Mouse (Mus musculus): Measurements from ENCODE around the gene Mymx. TPM values are rescaled to one million over a fixed set of nuclear protein-coding genes. Genes with fewer than 3 reads are reported as not detected.

Mymx gene
- polyA plus RNA-seq, 1 experiment from 2014 or later: 7.4 TPM

DNA sequence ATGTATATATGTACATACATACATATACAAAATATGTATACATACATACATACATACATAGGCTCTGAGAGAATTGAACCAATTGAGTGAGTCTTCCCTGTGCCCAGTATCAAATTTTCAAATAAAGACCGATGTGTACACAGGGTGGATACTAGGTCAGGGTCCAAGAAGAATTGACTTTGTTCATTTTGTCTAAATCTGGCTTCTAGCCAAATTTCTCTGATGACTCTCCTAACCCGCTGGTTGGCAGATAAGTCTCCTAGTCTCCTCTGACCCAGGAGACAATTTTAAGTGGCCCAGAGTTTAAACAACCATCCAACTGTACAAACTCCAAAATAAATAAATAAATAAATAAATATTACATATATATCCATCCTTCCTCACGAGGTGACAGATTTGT lies 3.0 kb downstream of the Mymx start:
- no peaks in the 10 kb centered on the region for H3K36me3 ChIP-seq (ENCODE audit: insufficient read depth, low read length)
- H3K4me2 ChIP-seq (replicated peaks; ENCODE audit: low read depth, low read length): peak overlapping the region; percentile 80
- peaks cover 9% of the 10 kb centered on the region; the same call in 1 of the 2 replicates for H3K27me3 ChIP-seq (ENCODE audit: insufficient read depth, low read length)
- ATAC-seq (ENCODE audit: low FRiP score, low TSS enrichment): no peak
- no peak overlapping the region; the same call in 1 of the 2 replicates for H3K27ac ChIP-seq (ENCODE audit: low read length)
- WGBS: 43% methylated on average over 3 of the region's 3 CpGs
- H3K9me3 ChIP-seq (ENCODE audit: low read length): no peaks in the 10 kb centered on the region
- H3K4me3 ChIP-seq (ENCODE audit: low read length): peak overlapping the region; percentile 44
- peaks cover 61% of the 10 kb centered on the region for H3K4me1 ChIP-seq (ENCODE audit: insufficient read depth, low read length)
- no peak overlapping the region; the same call in 1 of the 2 replicates for H3K9ac ChIP-seq (replicated peaks; ENCODE audit: low read length)

DNA sequence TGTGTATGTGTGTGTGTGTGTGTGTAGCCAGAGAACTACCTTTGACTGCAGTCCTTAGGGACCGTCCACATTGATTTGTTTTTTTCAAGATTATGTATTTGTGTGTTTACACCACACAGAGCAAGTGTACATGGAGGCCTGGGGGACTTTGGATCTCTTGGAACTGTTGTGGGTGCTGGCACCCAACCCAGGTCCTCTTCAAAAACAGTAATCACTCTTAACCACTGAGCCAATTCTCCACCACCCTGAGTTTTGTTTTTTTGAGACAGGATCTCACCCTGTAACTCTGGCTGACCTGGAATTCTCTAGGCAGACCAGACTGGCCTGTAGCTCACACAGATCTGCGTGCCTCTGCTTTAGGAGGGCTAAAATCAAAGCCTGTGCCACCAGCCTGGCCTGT lies 3.5 kb downstream of the Mymx start:
- Histone ChIP-seq H3K4me2 (replicated peaks; ENCODE audit: low read depth, low read length) (no peak overlapping the region), H3K36me3 (ENCODE audit: insufficient read depth, low read length) (no peaks in the 10 kb centered on the region), H3K9me3 (ENCODE audit: low read length) (no peaks in the 10 kb centered on the region), H3K4me3 (ENCODE audit: low read length) (no peak overlapping the region), H3K27me3 (ENCODE audit: insufficient read depth, low read length) (peaks cover 9% of the 10 kb centered on the region; the same call in 1 of the 2 replicates), H3K27ac (ENCODE audit: low read length) (no peak overlapping the region), H3K9ac (replicated peaks; ENCODE audit: low read length) (no peak overlapping the region), H3K4me1 (ENCODE audit: insufficient read depth, low read length) (peaks cover 66% of the 10 kb centered on the region)
- 93% methylated on average over 2 of the region's 2 CpGs for WGBS
- ATAC-seq (ENCODE audit: low FRiP score, low TSS enrichment): no peak

DNA sequence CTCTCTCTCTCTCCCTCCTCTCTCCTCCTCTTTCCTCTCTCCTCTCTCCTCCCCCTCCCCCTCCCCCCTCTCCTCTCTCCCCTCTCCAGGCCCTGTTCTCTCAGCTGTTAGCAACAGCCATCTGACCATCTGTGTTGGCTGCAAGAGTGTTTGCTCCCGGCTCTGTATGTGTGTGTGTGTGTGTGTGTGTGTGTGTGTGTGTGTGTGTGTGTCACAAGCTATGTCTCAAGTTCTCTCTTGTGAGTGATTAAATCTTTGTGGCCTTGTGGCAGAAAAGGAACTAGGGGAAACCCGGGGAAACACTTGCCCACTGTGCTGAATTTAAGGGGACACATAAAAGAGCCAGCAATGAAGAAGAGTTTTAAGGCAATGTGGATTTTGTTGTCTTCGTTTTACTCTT lies 4.1 kb downstream of the Mymx start:
- Histone ChIP-seq H3K36me3 (ENCODE audit: insufficient read depth, low read length) (no peaks in the 10 kb centered on the region), H3K9ac (replicated peaks; ENCODE audit: low read length) (no peak overlapping the region), H3K4me1 (ENCODE audit: insufficient read depth, low read length) (peaks cover 72% of the 10 kb centered on the region), H3K4me2 (replicated peaks; ENCODE audit: low read depth, low read length) (no peak overlapping the region), H3K27me3 (ENCODE audit: insufficient read depth, low read length) (peaks cover 9% of the 10 kb centered on the region; the same call in 1 of the 2 replicates), H3K9me3 (ENCODE audit: low read length) (no peaks in the 10 kb centered on the region), H3K4me3 (ENCODE audit: low read length) (no peak overlapping the region), H3K27ac (ENCODE audit: low read length) (no peak overlapping the region)
- ATAC-seq (ENCODE audit: low FRiP score, low TSS enrichment): no peak
- WGBS: 39% methylated on average over 3 of the region's 3 CpGs

DNA sequence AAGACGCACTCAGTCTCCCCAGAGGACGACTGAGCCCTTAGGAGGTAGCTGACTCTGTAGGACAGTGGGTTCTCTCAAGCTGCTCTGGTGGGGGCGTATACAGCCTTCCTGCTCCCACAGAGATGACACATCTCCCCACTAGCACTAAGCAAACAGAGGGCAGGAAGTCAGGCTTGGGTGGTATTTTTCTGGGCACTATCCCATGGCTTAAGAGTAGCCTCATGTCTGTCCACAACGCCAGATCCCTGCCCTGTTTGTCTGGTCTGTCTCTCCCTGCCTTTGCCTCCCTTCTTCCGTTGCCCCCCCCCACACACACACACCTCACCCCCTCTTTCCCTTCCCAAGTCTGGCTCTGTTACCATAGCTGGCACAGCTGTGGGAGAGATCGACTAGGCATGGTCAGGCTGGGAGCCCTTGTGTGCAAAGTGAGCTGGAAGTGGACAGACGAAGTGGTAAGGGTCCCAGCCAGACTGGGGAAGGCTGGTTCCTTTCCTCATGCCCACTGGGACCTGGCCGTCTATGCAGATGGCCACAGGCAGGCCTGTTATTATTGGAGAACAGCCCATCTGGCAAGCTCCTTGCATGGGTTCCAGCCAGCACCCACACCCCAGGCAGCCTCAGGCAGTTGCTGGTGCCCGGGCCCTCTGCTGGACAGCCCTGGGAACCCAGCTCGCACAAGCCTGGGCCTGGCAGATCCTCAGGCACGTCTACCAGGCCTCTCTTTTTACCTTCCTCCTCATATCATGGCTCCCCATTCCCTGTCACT lies 5.1 kb downstream of the Mymx start:
- WGBS: 38% methylated on average over 11 of the region's 11 CpGs
- H3K4me2 ChIP-seq (replicated peaks; ENCODE audit: low read depth, low read length): no peak overlapping the region

DNA sequence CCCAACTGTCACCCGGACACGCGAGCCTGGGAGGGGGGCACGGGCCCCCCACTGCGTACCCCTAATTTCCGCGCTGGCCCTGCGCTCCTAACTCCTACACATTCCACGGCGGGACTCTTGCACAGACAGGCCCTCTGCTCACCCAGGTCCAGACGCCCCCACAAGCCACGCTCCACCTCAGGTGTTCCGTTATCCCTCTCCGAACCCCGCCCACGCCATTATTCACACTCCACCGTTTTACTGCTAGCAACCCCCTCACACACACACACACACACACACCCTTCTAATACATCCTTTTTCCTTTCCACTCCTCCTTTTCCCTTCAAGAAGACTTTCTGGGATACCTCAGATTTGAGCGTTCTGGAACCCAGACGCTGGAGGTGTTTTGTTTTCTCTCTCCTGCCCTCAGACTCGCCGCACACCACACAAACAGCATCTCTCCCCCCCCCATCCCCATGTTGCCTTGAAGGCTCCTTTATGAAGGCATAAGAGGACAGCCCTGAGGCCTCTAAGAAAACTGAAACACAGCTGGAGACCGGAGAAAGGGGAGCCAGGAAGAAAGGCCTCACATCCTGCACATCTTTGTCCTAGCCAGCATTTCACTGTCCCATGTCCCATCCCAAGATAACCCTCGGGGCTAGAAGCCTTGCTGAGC lies 6.0 kb downstream of the Mymx start:
- peak overlapping the region; percentile 50; the same call in 1 of the 2 replicates for H3K27ac ChIP-seq (ENCODE audit: low read length)
- no peaks in the 10 kb centered on the region for H3K36me3 ChIP-seq (ENCODE audit: insufficient read depth, low read length)
- ATAC-seq (ENCODE audit: low FRiP score, low TSS enrichment): peak; percentile 17
- no peaks in the 10 kb centered on the region for H3K9me3 ChIP-seq (ENCODE audit: low read length)
- H3K9ac ChIP-seq (replicated peaks; ENCODE audit: low read length): peak overlapping the region; percentile 82
- peak overlapping the region; percentile 100 for H3K4me2 ChIP-seq (replicated peaks; ENCODE audit: low read depth, low read length)
- H3K27me3 ChIP-seq (ENCODE audit: insufficient read depth, low read length): peaks cover 6% of the 10 kb centered on the region; the same call in 1 of the 2 replicates
- peaks cover 73% of the 10 kb centered on the region for H3K4me1 ChIP-seq (ENCODE audit: insufficient read depth, low read length)
- WGBS: 4% methylated on average over 23 of the region's 23 CpGs
- peak overlapping the region; percentile 70 for H3K4me3 ChIP-seq (ENCODE audit: low read length)

More for the DNA sequence above, 5.1 kb downstream of the Mymx start:
- H3K9me3 ChIP-seq (ENCODE audit: low read length): no peaks in the 10 kb centered on the region
- no peaks in the 10 kb centered on the region for H3K36me3 ChIP-seq (ENCODE audit: insufficient read depth, low read length)
- H3K9ac ChIP-seq (replicated peaks; ENCODE audit: low read length): no peak overlapping the region
- ATAC-seq (ENCODE audit: low FRiP score, low TSS enrichment): peak; percentile 16; the same call in 1 of the 2 replicates
- peaks cover 9% of the 10 kb centered on the region; the same call in 1 of the 2 replicates for H3K27me3 ChIP-seq (ENCODE audit: insufficient read depth, low read length)
- peaks cover 77% of the 10 kb centered on the region for H3K4me1 ChIP-seq (ENCODE audit: insufficient read depth, low read length)
- no peak overlapping the region for H3K27ac ChIP-seq (ENCODE audit: low read length)
- H3K4me3 ChIP-seq (ENCODE audit: low read length): no peak overlapping the region

DNA sequence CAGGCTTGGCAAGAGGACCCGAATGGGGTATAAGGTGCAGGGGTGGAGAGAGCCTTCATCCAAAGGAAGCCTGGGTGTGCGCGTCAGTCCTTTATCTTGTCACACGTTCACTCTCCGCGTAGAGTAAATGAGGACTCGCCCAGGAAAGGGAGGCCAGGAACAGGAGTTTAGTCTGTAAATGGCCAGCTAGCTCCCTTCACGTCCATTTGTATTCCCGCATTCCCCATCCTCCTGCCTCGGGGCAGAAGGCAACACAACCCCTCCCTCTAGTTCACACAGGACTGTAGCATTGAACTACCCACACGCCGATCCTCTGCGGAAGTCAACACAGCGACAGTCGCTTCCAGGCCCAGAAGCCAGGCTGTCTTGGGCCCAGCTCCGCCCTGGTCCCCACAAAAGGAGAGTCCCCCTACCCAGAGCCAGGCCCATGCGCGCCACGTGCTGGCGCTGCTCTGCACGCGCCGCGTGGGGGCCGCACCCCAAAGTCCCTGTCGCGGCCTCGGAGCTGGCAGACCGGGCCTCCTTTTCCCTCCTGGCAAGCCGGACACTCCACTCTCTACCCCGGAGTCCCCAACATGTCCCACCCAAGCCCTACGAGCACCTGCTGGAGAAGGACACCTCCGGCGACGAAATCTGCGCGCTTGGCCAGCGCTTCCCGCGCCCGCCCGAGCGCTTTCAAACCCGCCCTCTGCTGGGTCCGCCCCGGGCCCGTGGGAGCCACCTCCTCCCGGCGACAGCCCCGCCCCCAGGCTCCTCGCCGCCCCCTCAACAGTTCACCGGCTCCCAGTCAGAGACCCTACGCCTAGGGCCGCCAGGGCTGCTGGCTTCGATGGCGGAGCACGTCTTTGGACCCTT lies 6.8 kb downstream of the Mymx start:
- peak overlapping the region; percentile 70 for H3K4me3 ChIP-seq (ENCODE audit: low read length)
- no peaks in the 10 kb centered on the region for H3K9me3 ChIP-seq (ENCODE audit: low read length)
- WGBS: under 1% methylated on average over 53 of the region's 58 CpGs
- H3K27ac ChIP-seq (ENCODE audit: low read length): peak overlapping the region; percentile 50; the same call in 1 of the 2 replicates
- peak; percentile 78 for ATAC-seq (ENCODE audit: low FRiP score, low TSS enrichment)
- peaks cover 71% of the 10 kb centered on the region for H3K4me1 ChIP-seq (ENCODE audit: insufficient read depth, low read length)
- peak overlapping the region; percentile 82 for H3K9ac ChIP-seq (replicated peaks; ENCODE audit: low read length)
- H3K4me2 ChIP-seq (replicated peaks; ENCODE audit: low read depth, low read length): peak overlapping the region; percentile 100
- peaks cover 1% of the 10 kb centered on the region; the same call in 1 of the 2 replicates for H3K27me3 ChIP-seq (ENCODE audit: insufficient read depth, low read length)
- 0 out of 2 replicates have a peak, but pooled peaks cover 3% of the 10 kb centered on the region for H3K36me3 ChIP-seq (ENCODE audit: insufficient read depth, low read length)

DNA sequence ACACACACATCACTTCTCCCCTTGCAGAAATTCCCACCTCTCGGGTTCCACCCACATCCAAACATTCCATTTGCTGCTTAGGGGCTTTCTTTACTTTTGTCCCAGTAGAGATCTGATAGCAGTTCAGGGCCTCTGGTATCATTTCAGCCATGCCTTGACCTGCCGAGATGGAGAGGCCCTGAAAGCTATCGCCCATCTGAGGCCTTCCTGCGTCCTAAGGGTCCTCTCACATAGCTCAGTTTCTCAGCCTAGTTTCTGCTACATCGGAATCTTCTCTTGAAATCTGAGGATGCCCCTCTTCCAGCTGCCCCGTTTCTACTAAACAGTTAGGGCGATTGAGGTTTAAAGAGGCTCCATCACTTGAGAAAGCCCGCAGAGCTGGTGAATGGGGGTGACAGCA lies 7.7 kb downstream of the Mymx start:
- peak overlapping the region; percentile 100 for H3K4me2 ChIP-seq (replicated peaks; ENCODE audit: low read depth, low read length)
- peak overlapping the region; percentile 70 for H3K4me3 ChIP-seq (ENCODE audit: low read length)
- peaks cover 62% of the 10 kb centered on the region for H3K4me1 ChIP-seq (ENCODE audit: insufficient read depth, low read length)
- no peaks in the 10 kb centered on the region for H3K9me3 ChIP-seq (ENCODE audit: low read length)
- H3K27me3 ChIP-seq (ENCODE audit: insufficient read depth, low read length): no peaks in the 10 kb centered on the region
- ATAC-seq (ENCODE audit: low FRiP score, low TSS enrichment): no peak
- 34% methylated on average over 8 of the region's 8 CpGs for WGBS
- H3K36me3 ChIP-seq (ENCODE audit: insufficient read depth, low read length): peaks cover 8% of the 10 kb centered on the region; the same call in 1 of the 2 replicates
- H3K9ac ChIP-seq (replicated peaks; ENCODE audit: low read length): peak overlapping the region; percentile 82; the same call in 1 of the 2 replicates
- H3K27ac ChIP-seq (ENCODE audit: low read length): no peak overlapping the region

DNA sequence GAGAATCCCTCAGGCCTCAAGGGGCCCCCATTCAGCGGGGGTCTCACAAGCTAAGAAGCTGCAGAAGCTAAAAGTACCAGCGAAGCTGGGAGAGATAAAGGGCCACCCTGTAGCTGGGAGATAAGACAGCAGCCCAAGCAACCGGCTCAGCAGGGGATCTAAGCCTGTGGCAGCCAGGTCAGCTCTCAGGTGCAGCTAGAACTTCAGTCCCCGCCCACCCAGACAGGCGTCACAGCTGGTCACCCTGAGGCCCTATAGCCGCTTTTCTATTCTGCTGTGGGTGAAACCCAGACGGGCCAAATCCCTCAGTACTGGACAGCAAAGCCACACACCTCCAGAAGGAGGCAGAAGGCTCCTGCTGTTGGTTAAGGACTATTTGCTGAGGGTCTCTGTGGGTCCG lies 8.4 kb downstream of the Mymx start:
- 40% methylated on average over 8 of the region's 8 CpGs for WGBS
- H3K9me3 ChIP-seq (ENCODE audit: low read length): no peaks in the 10 kb centered on the region
- H3K9ac ChIP-seq (replicated peaks; ENCODE audit: low read length): peak overlapping the region; percentile 56; the same call in 1 of the 2 replicates
- peaks cover 58% of the 10 kb centered on the region for H3K4me1 ChIP-seq (ENCODE audit: insufficient read depth, low read length)
- peak overlapping the region; percentile 66; the same call in 1 of the 2 replicates for H3K27ac ChIP-seq (ENCODE audit: low read length)
- ATAC-seq (ENCODE audit: low FRiP score, low TSS enrichment): no peak
- peak overlapping the region; percentile 100 for H3K4me2 ChIP-seq (replicated peaks; ENCODE audit: low read depth, low read length)
- H3K27me3 ChIP-seq (ENCODE audit: insufficient read depth, low read length): no peaks in the 10 kb centered on the region
- H3K4me3 ChIP-seq (ENCODE audit: low read length): peak overlapping the region; percentile 11
- H3K36me3 ChIP-seq (ENCODE audit: insufficient read depth, low read length): peaks cover 16% of the 10 kb centered on the region

Data from kidney, embryonic 16.5 days (tissue).